Mouse (Mus musculus) limb, embryonic 12.5 days (tissue): ENCODE measurements around the gene P3h2. TPM values are rescaled to one million over a fixed set of nuclear protein-coding genes. Genes with fewer than 3 reads are reported as not detected.

Experiments used
- ATAC-seq: fragments of 200-750 bp; cut with Nextera tagmentation; 2 replicates; pipeline ENCODE4 v1.8.0; 2017; ENCODE audit warnings: low read depth, moderate TSS enrichment; ENCODE audit not compliant: insufficient number of reproducible peaks, insufficient read depth, low FRiP score, low TSS enrichment
- H3K27ac ChIP-seq: fragments of 300-500 bp; sonication (generic); 2 replicates; pipeline ENCODE4 v1.5.1; 2016; ENCODE audit warnings: mild to moderate bottlenecking, moderate library complexity
- H3K27me3 ChIP-seq: fragments of 300-500 bp; sonication (generic); 2 replicates; pipeline ENCODE4 v1.6.1; 2016; ENCODE audit warnings: mild to moderate bottlenecking, moderate library complexity
- H3K36me3 ChIP-seq: fragments of 300-500 bp; sonication (generic); 2 replicates; pipeline ENCODE4 v1.6.1; 2016; ENCODE audit warnings: mild to moderate bottlenecking, moderate library complexity
- H3K4me1 ChIP-seq: fragments of 300-500 bp; sonication (generic); replicated peaks from 2 replicates; pipeline ENCODE4 v1.6.1; 2016
- H3K4me2 ChIP-seq: fragments of 300-500 bp; sonication (generic); 2 replicates; pipeline ENCODE4 v1.6.1; 2016; ENCODE audit warnings: mild to moderate bottlenecking, moderate library complexity
- H3K4me3 ChIP-seq: fragments of 300-500 bp; sonication (generic); replicated peaks from 2 replicates; pipeline ENCODE4 v1.5.1; 2016; ENCODE audit warnings: mild to moderate bottlenecking
- H3K9ac ChIP-seq: fragments of 300-500 bp; sonication (generic); replicated peaks from 2 replicates; pipeline ENCODE4 v1.6.1; 2016; ENCODE audit warnings: mild to moderate bottlenecking, moderate library complexity
- H3K9me3 ChIP-seq: fragments of 300-500 bp; sonication (generic); 2 replicates; pipeline ENCODE4 v1.6.1; 2016; ENCODE audit warnings: mild to moderate bottlenecking, moderate library complexity
- WGBS: fragments of 180-500 bp; shearing (Covaris S2); methylation state at CpG from one replicate; pipeline ENCODE4 v1.1.7; 2016; 5-methylcytosine and 5-hydroxymethylcytosine counted together
- polyA plus RNA-seq: library from polyadenylated mRNA; unstranded; fragments of >200 nt; fragmentation: Nextera tagmentation; extraction: Ambion mirVana; gene quantifications from 2 replicates; pipeline ENCODE4 v1.2.1, GENCODE M21; 2016

Gene P3h2
- 2.0 and 3.1 TPM in 2 replicates for polyA plus RNA-seq

DNA sequence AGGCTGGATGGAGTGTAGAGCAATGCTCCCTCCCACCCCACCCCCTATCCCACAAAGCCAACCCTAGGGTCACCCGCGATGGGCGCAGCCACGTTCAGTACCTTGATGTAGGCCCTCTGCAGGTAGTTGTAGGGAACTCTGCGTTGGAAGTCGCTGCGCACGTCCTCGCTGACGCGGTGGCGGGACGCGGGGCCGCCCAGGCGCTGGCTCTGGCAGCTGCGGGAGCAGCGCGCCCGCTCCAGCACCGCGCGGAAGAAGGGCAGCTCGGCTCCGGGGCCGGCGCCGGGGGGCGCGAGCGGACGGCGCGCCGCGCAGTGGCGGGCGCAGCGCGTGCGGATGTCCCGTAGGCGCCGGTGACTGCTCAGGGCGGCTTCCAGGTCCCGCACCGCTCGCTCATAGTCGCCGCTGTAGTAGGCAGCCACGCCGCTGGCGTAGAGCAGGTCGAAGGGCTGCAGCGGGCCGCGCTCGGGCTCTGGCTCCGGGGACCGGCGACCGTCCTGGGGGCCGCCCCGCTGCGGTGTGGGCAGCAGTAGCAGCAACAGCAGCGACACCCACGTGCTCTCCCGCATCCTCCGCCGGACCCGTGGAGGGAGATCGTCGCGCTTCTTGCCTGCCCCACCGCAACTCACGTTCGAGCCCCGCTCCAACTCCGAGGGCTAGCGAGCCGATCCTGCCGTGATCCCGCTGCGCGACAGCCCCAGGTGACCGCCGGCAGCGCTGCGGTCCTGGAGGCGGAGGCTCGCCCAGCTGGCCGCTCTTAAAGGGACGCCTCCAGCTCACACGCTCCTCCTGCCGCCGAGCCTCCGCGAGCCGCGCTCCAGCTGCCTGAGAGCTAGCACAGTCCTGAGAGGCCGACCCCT lies at the start of gene P3h2:
P3h2 (minus strand) TSS at position 670 of the 860 bp plus-strand sequence.
- H3K9ac ChIP-seq, result peak within 1 kb of the TSS; percentile 85
- peak within 1 kb of the TSS; percentile 92 for H3K27ac ChIP-seq
- peak within 1 kb of the TSS; percentile 76 for H3K4me2 ChIP-seq
- no peaks in the 10 kb centered on the region for H3K27me3 ChIP-seq
- no peaks in the 10 kb centered on the region for H3K36me3 ChIP-seq
- H3K4me1 ChIP-seq, result peaks cover 17% of the 10 kb centered on the region
- under 1% methylated on average over 93 of the region's 101 CpGs for WGBS
- H3K4me3 ChIP-seq, result peak within 1 kb of the TSS; percentile 75
- no peaks in the 10 kb centered on the region for H3K9me3 ChIP-seq
- peak; percentile 91 for ATAC-seq

DNA sequence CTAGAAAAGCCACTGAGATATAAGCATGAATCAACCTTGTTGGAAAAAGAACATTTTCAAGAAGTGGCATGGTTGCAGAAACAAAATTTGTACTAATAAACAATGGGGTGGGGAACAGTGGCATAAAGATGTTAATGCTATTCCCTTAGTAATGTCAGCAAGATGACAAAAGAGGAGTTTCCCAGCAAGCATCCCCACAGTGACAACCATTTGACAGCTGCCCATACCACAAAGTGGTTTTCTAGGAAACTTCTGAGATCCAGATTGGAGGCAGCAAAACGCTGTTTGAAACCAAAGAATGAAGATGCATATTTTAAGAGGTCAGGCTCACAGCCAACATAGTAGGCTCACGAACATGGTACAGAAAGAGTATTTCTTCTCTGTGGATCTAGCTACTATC lies 46.7 kb upstream of the P3h2 start:
- Histone ChIP-seq H3K4me1 (no peaks in the 10 kb centered on the region), H3K36me3 (no peaks in the 10 kb centered on the region), H3K4me2 (no peak overlapping the region), H3K4me3 (no peak overlapping the region), H3K9me3 (no peaks in the 10 kb centered on the region), H3K27ac (no peak overlapping the region), H3K27me3 (no peaks in the 10 kb centered on the region), H3K9ac (no peak overlapping the region)
- ATAC-seq, result no peak
- WGBS, result 90% methylated on average over 2 of the region's 2 CpGs

DNA sequence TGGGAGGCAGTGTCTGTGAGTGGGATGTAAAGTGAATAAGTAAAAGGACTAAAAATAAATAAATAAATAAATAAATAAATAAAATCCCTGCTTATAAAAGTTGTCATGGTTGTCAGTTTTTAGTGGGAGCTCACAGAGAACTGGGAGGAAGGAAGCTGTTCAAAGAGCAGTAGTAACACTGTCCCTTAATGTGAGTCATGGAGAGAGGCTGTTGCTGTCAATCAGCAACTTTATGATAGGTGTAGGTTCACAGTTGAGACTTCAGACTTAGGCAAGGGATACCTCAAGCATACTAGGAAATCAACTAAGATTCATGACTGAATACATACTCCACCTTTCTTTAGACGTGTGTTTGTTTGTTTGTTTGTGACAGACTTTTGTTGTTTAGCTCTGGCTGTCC lies 45.4 kb upstream of the P3h2 start:
- Histone ChIP-seq H3K4me2 (no peak overlapping the region), H3K9me3 (no peaks in the 10 kb centered on the region), H3K27ac (no peak overlapping the region), H3K4me3 (no peak overlapping the region), H3K27me3 (no peaks in the 10 kb centered on the region), H3K9ac (no peak overlapping the region), H3K36me3 (no peaks in the 10 kb centered on the region), H3K4me1 (no peaks in the 10 kb centered on the region)
- WGBS, result 73% methylated on average over 1 of the region's 1 CpGs
- no peak for ATAC-seq

DNA sequence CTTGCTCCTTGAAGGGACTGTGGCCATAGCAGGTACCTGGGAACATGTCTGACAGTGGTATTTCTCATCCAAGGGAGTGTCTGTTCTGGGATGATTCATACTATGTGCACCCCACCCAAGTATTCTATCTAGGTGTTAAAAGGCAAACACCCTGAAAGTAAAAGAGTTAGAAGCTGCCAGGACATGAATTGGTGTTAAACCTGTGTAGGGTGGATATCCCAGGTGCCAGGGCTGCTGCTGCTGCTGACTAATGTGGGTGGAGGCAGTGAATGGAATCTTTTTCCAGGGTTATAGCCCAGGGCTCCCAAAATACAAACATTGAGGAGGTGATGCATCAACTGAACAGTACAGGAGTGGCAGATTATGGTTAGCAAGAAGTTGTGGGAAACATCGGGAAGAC lies 41.3 kb upstream of the P3h2 start:
- Histone ChIP-seq H3K36me3 (no peaks in the 10 kb centered on the region), H3K4me1 (no peaks in the 10 kb centered on the region), H3K9ac (no peak overlapping the region), H3K27me3 (no peaks in the 10 kb centered on the region), H3K4me3 (no peak overlapping the region), H3K4me2 (no peak overlapping the region), H3K27ac (no peak overlapping the region), H3K9me3 (no peaks in the 10 kb centered on the region)
- WGBS, result 97% methylated on average over 1 of the region's 1 CpGs
- no peak for ATAC-seq

DNA sequence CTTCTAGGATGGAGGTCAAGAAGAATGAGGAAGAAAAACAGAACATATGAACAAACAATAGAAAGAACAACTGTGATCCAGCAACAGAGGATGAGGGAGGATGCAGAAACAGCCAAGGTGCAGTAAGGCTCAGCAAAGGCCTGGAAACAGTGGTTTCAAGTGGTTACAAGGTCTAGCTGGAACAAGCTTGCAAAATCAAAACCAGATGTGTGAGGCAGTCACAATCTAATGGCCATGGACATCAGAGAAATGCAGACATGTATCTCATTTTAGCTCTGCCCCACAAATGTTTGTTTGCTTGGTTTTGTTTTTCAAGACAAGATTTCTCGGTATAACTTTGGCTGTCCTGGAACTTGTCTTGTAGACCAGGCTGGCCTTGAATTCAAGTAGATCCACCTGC lies 25.5 kb upstream of the P3h2 start:
- H3K4me1 ChIP-seq, result no peaks in the 10 kb centered on the region
- H3K4me2 ChIP-seq, result no peak overlapping the region
- H3K9me3 ChIP-seq, result no peaks in the 10 kb centered on the region
- WGBS, result 66% methylated on average over 1 of the region's 1 CpGs
- H3K4me3 ChIP-seq, result no peak overlapping the region
- no peak overlapping the region for H3K9ac ChIP-seq
- no peaks in the 10 kb centered on the region for H3K27me3 ChIP-seq
- no peak overlapping the region for H3K27ac ChIP-seq
- no peak for ATAC-seq
- no peaks in the 10 kb centered on the region for H3K36me3 ChIP-seq

DNA sequence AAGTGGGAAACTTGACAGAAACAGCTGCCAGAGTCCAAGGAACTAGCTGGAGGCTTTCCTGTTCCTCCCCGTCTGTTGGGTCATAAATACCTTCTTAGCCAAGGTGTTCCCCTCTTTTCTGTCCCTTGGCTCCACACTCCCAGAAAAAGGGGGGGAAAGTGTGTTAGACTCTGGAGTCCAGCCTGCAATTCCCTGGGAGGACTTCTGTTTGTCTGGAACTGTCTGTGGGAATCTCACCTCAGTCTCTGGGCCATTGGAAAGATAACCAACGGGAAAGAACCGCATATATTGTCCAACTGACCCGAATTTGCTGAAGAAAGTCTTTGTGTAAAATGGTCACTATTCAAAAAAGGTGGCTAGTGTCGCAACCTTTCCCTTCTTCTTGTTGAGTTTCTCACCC lies 1.0 kb upstream of the P3h2 start:
- no peak for ATAC-seq

DNA sequence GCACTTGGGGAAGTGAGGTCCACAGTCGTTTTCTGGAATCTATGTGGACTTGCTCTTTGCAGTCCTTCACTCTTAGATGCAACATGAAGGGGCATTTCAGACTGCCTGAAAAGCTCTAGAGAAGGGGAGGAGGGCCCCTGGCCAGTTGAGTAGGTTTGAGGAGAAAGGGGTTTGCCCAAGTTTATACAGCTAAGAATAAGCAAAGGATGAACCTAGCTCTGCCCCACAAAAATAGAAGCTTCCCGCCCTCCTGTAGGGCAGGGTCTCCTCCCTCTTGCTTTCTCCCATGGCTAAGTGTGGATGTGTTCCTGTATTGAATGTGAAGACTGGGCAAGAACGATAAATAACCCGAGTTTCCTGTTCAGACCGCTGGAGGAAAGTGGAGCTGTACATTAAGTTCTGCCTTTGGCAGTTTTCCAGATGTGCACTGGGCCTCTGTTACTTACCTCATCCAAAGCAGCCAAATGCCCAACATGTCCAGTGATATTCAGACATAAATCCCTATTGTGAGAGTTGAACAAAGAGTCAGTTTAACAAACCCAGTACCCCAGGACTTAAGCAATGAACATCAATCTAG lies 545 bp upstream of the P3h2 start:
- WGBS, result 6% methylated on average over 5 of the region's 5 CpGs
- Histone ChIP-seq H3K9me3 (no peaks in the 10 kb centered on the region), H3K9ac (peak overlapping the region; percentile 85), H3K4me3 (peak overlapping the region; percentile 75), H3K36me3 (no peaks in the 10 kb centered on the region), H3K27ac (peak overlapping the region; percentile 92), H3K4me1 (peaks cover 17% of the 10 kb centered on the region), H3K27me3 (no peaks in the 10 kb centered on the region), H3K4me2 (peak overlapping the region; percentile 76)
- peak; percentile 57; the same call in 1 of the 2 replicates for ATAC-seq

More for the DNA sequence above, 1.0 kb upstream of the P3h2 start:
- Histone ChIP-seq H3K27ac (peak overlapping the region; percentile 92), H3K4me1 (peaks cover 17% of the 10 kb centered on the region), H3K4me2 (peak overlapping the region; percentile 76; the same call in 1 of the 2 replicates), H3K36me3 (no peaks in the 10 kb centered on the region), H3K9me3 (no peaks in the 10 kb centered on the region), H3K9ac (no peak overlapping the region), H3K27me3 (no peaks in the 10 kb centered on the region), H3K4me3 (no peak overlapping the region)
- 70% methylated on average over 5 of the region's 5 CpGs for WGBS

DNA sequence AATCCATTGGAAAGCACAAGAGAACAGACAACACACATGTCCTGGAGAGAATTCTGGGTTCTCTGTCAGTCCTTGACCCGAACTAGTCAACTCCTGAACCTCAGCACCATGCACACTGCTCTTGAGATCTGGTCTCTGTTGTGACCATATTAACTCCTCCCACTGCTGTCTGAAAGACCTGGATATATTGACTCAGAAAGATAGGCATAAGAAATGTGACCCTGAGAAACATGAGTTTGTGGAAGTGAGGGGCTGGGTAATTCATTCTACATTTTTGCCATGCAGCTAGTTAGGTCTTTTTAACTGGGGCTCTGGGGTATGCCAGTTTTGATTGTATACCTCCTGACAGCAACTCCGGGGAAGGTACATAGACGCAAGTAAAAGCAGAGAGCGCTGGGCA lies 1.3 kb downstream of the P3h2 start:
- Histone ChIP-seq H3K27ac (no peak overlapping the region), H3K4me2 (peak overlapping the region; percentile 76), H3K9me3 (no peaks in the 10 kb centered on the region), H3K9ac (no peak overlapping the region), H3K27me3 (no peaks in the 10 kb centered on the region), H3K4me3 (peak overlapping the region; percentile 75), H3K36me3 (no peaks in the 10 kb centered on the region), H3K4me1 (peaks cover 17% of the 10 kb centered on the region)
- no peak for ATAC-seq
- 50% methylated on average over 4 of the region's 4 CpGs for WGBS

DNA sequence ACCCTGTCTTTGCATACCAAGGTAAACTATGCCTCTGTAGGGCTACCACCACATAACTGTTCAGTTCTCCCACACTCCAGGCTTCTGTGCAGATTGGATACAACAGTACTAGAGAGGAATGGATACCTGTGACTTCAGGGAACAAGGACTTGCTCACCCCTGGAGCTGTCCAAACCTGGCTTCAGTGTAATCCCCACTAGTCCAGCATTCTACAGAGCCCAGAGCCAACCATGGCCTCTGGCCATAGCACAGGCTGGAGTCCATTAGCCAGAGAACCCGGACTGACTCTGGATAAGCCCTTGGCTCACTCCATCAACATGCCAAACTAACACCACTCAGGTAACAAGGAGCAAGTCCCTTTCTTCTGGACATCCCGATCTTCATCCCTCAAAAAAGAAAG lies 2.7 kb downstream of the P3h2 start:
- Histone ChIP-seq H3K27ac (no peak overlapping the region), H3K4me1 (peaks cover 17% of the 10 kb centered on the region), H3K4me2 (no peak overlapping the region), H3K9me3 (no peaks in the 10 kb centered on the region), H3K4me3 (no peak overlapping the region), H3K27me3 (no peaks in the 10 kb centered on the region), H3K9ac (no peak overlapping the region), H3K36me3 (no peaks in the 10 kb centered on the region)
- WGBS, result 74% methylated on average over 2 of the region's 2 CpGs
- ATAC-seq, result no peak

DNA sequence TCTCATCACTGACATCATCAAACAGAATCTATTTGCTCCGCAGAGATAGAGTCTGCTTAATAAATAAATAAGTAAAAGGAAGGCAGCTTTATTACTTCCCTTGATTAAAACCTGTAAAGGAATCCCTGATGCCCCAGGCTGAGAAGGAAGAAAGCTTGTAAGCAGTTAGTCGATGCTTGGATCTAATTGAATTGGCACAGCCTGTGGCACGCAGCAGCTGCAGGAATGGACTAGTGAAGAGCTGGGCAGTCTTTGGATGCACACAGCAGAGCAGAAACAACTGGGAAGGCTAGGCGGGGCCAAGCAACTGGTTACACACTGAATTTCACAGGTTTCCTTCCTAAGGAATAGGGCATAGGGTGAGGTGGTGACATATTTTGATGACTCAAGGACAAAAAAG lies 5.4 kb downstream of the P3h2 start:
- H3K9ac ChIP-seq, result no peak overlapping the region
- no peak overlapping the region for H3K4me2 ChIP-seq
- 35% methylated on average over 4 of the region's 4 CpGs for WGBS
- no peaks in the 10 kb centered on the region for H3K36me3 ChIP-seq
- no peak overlapping the region for H3K4me3 ChIP-seq
- no peaks in the 10 kb centered on the region for H3K27me3 ChIP-seq
- no peaks in the 10 kb centered on the region for H3K9me3 ChIP-seq
- ATAC-seq, result no peak
- peaks cover 7% of the 10 kb centered on the region; the same call in 1 of the 2 replicates for H3K4me1 ChIP-seq
- no peak overlapping the region for H3K27ac ChIP-seq

DNA sequence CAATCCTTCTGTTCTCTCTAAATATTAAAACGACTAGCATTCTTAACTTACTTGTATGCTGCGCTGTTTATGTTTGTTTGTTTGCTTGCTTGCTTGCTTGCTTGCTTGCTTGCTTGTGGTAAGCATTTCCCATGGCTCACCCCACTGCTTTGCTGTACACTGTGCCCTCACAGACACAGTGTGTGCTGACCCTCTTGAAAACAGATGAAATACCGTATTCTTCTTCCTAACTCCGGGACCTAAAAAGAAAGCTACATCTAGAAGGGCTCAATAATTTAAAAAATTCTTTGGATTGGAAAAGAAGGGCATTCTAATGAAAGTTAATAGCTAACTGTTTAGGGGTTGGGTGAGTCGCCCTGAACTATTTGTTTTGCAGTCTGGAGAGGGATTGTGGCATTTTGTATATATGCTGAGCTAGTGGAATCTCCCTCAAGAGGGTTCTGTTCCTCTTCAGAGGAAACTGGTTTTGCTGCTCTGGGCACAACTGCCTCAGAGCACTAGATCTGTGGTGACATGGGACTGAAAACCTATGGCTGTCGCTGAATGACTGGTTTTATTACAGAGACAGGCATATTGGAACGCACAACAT lies 9.8 kb downstream of the P3h2 start:
- H3K9me3 ChIP-seq, result no peaks in the 10 kb centered on the region
- no peak overlapping the region for H3K4me3 ChIP-seq
- no peak overlapping the region for H3K27ac ChIP-seq
- no peak overlapping the region for H3K4me2 ChIP-seq
- H3K27me3 ChIP-seq, result no peaks in the 10 kb centered on the region
- no peak overlapping the region for H3K9ac ChIP-seq
- H3K4me1 ChIP-seq, result no peaks in the 10 kb centered on the region
- WGBS, result 81% methylated on average over 7 of the region's 7 CpGs
- ATAC-seq, result no peak
- H3K36me3 ChIP-seq, result no peaks in the 10 kb centered on the region
